Mouse (Mus musculus) midbrain, embryonic 13.5 days (tissue): Measurements from ENCODE around the gene Gm6356. TPM values are rescaled to one million over a fixed set of nuclear protein-coding genes. Genes with fewer than 3 reads are reported as not detected.
"Not testable (repeated sequence)": the region's sequence is repeated elsewhere in the genome, so short reads cannot be mapped to it uniquely, and the experiment has no call there.

ENCODE experiments used
- ATAC-seq: fragments of 200-750 bp; cut with Nextera tagmentation; 2 replicates; pipeline ENCODE4 v1.8.0; 2017; ENCODE audit warnings: mild to moderate bottlenecking, moderate TSS enrichment, moderate library complexity
- H3K27ac ChIP-seq: fragments of 300-500 bp; sonication (generic); 2 replicates; pipeline ENCODE4 v1.5.1; 2015; ENCODE audit warnings: inconsistent platforms, mild to moderate bottlenecking, moderate library complexity
- H3K27me3 ChIP-seq: fragments of 300-500 bp; sonication (generic); 2 replicates; pipeline ENCODE4 v1.6.1; 2015; ENCODE audit warnings: mild to moderate bottlenecking, inconsistent platforms
- H3K36me3 ChIP-seq: fragments of 300-500 bp; sonication (generic); 2 replicates; pipeline ENCODE4 v1.6.1; 2015; ENCODE audit warnings: mild to moderate bottlenecking, inconsistent platforms
- H3K4me1 ChIP-seq: fragments of 300-500 bp; sonication (generic); replicated peaks from 2 replicates; pipeline ENCODE4 v1.6.1; 2015; ENCODE audit warnings: inconsistent platforms
- H3K4me2 ChIP-seq: fragments of 300-500 bp; sonication (generic); replicated peaks from 2 replicates; pipeline ENCODE4 v1.6.1; 2015; ENCODE audit warnings: moderate library complexity, mild to moderate bottlenecking, inconsistent platforms
- H3K4me3 ChIP-seq: fragments of 300-500 bp; sonication (generic); replicated peaks from 2 replicates; pipeline ENCODE4 v1.5.1; 2015; ENCODE audit warnings: mild to moderate bottlenecking, inconsistent platforms
- H3K9ac ChIP-seq: fragments of 300-500 bp; sonication (generic); replicated peaks from 2 replicates; pipeline ENCODE4 v1.6.1; 2015; ENCODE audit warnings: mild to moderate bottlenecking, inconsistent platforms
- H3K9me3 ChIP-seq: fragments of 300-500 bp; sonication (generic); 2 replicates; pipeline ENCODE4 v1.6.1; 2016; ENCODE audit warnings: mild to moderate bottlenecking, inconsistent platforms
- WGBS: fragments of 180-500 bp; shearing (Covaris S2); methylation state at CpG from one replicate; pipeline ENCODE4 v1.1.7; 2015; 5-methylcytosine and 5-hydroxymethylcytosine counted together
- polyA plus RNA-seq: library from polyadenylated mRNA; unstranded; fragments of >200 nt; fragmentation: Nextera tagmentation; extraction: Ambion mirVana; gene quantifications from 2 replicates; pipeline ENCODE4 v1.2.1, GENCODE M21; 2015

Gene Gm6356
- polyA plus RNA-seq = not detected in 2 replicates

GRCm38 (mm10) chr14:6973718-6974117, at the start of gene Gm6356:
Gene Gm6356 (minus strand): TSS chr14:6973818.
- not testable (repeated sequence) for H3K9ac ChIP-seq, H3K27ac ChIP-seq, H3K9me3 ChIP-seq, H3K36me3 ChIP-seq, H3K4me2 ChIP-seq, ATAC-seq, H3K27me3 ChIP-seq, H3K4me1 ChIP-seq, H3K4me3 ChIP-seq
- WGBS = 69% methylated on average over 1 of the region's 2 CpGs

Other genes with a start within 250 kb of the Gm6356 start
- gene Gm3636, start 231.5 kb downstream of the Gm6356 start, polyA plus RNA-seq = 12.7 and 16.0 TPM in 2 replicates
- not detected in 2 replicates for gene Gm8362, start 199.4 kb downstream of the Gm6356 start, polyA plus RNA-seq
- not detected in 2 replicates for gene Gm3642, start 133.5 kb downstream of the Gm6356 start, polyA plus RNA-seq
- 5.1 and 5.7 TPM in 2 replicates for gene Gm3667, start 83.9 kb downstream of the Gm6356 start, polyA plus RNA-seq
- gene Gm10406, start 53.6 kb upstream of the Gm6356 start, polyA plus RNA-seq = 2.6 and 2.8 TPM in 2 replicates
- gene Gm3685, start 71.2 kb upstream of the Gm6356 start, polyA plus RNA-seq = not detected in 2 replicates
- 4.8 and 5.3 TPM in 2 replicates for gene Gm3696, start 126.8 kb upstream of the Gm6356 start, polyA plus RNA-seq
- gene Gm6676, start 151.6 kb upstream of the Gm6356 start, polyA plus RNA-seq = not detected in 2 replicates
- 8.0 and 8.8 TPM in 2 replicates for gene Gm3512, start 200.7 kb upstream of the Gm6356 start, polyA plus RNA-seq
- not detected in 2 replicates for gene Gm16434, start 220.7 kb upstream of the Gm6356 start, polyA plus RNA-seq